Mouse (Mus musculus) spleen, adult 12 weeks (tissue): Measurements from ENCODE around the gene Npas3.

Experiments used
- DNase-seq: peaks from one replicate; pipeline ENCODE4 v3.0.0; 2022; ENCODE audit warnings: low spot score

Gene Npas3

DNA sequence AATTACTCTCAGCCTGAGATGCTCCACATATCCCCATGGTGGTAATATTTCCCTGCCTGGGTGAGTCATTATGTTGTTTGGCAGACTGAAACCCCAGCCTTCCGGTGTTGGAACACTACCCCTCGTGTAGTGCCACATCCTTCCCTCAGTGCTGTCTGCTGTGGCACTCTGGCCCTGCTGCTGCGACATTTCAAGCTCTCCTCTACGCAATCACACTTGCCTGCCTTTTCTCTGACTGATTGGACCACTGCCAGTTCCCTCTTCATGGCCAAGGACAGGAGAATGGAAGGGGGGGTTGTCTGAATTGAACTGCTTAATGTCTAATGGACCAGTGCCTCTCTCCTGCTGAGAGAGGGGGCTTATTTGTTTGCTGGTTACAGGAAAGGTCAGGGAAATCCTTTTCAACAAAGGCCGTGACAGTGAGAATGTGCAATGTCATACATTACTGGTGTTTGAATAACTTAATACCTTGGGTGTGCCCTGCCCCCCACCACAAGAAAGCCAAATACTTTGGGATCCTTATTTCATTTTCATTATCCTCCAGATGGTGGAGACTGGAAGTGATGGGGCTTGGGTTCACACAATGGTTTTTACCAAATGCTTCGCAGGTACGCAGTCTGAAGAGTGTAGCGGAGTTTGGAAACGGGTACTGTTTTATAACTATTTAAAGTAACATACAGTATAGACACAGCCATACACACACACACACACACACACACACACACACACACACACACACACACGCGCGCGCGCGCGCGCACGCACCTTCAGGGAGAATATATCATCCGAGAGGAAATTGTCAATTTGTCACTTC lies 339.4 kb downstream of the Npas3 start:
- no peak for DNase-seq

DNA sequence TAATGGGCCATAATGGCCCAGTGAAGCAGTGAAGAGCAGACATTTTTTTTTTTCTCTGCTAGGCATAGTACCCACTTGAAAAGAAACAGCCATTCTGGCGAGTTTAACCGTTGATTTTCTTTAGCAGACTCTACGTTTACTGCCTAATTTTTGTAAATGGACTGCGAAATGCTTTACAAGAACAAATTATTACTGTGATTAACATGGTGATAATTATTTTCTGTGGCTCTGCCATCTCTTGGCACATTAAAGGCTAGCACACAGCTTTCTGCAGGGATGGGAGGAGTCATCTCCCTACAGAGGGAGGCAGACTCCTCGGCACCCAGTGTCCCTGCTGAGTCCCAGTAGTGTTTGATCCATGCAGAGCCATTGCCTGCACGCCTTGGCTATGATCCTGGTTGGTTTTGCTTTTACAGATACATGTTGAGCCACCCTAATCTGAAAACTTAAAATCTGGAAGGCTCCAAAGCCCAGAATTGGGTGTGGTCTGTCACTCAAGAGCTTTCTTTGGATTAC lies 341.0 kb downstream of the Npas3 start:
- no peak for DNase-seq

DNA sequence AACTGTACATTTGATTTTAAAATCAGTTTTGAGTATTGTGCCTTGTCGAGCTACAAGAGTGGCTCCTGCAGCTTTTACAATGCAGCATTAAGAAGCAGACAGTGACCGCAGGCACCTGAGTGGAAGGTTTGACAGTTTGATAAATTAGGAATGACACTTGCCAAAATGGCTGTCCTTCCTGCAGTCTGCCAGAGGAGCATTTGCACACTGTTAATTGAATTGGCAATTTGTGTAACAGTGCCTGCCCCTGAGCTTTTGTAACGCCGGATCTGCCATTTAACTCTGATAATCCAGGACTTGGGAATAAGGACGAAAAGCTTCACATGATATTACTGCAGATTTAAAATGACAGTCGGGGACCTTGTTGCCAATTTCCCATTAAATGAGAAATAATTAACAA lies 357.2 kb downstream of the Npas3 start:
- DNase-seq = no peak

DNA sequence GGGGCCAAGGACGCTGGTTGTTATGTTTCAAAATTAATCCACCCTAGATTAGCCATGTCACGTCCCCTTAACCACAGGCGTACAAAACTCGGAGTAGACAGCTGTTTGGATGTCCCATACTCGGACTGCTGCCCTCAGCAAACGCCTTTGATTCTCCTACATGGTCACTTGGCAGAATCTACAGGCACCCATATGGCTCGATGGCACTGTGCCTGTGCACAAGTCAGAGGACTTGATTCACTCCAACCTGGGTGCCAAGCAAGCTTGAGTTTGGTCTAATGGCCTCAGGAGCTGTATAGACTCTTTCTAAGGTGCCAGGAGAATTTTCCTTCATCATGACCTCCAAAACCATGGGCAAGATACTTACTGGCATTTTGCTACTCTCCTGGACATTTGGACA lies 363.6 kb downstream of the Npas3 start:
- DNase-seq = no peak

DNA sequence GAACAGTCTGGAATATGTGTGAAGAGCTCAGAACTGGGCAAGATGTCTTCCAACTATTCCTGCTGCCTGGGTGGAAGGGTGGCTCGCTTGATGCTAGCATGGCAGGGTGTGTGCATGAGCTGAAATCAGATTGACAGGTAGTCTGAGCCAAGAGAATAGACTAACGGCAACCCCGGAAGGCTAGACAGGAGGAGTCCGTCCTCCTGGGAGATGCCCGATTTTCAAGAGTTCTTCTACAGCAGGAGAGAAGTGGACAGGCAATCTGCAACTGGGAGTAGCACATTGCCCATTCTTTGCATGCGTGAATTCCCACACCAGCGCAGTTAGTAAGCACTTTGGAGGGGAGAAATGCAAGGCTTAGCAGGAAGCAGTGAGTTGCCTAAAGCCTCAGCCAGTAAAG lies 372.8 kb downstream of the Npas3 start:
- no peak for DNase-seq

DNA sequence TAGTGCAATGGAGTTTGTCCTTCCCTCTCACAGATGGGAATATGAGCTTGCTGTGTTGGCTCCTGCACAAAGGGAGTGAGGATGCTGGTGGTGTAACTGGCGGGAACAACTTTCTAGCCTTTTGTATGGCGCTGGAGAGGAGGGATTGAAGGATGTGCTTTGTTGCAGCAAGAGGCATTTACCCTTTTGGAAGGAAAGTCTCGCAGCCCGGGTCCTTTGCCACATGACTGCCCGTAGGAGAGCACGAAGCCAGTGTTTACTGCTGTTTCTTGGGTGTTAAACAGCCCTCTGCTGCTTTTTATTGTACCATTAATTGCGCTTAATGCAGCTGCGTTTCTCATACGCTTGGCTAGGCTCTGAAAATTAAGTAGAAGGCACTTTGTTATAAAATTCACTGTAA lies 375.3 kb downstream of the Npas3 start:
- DNase-seq = no peak

DNA sequence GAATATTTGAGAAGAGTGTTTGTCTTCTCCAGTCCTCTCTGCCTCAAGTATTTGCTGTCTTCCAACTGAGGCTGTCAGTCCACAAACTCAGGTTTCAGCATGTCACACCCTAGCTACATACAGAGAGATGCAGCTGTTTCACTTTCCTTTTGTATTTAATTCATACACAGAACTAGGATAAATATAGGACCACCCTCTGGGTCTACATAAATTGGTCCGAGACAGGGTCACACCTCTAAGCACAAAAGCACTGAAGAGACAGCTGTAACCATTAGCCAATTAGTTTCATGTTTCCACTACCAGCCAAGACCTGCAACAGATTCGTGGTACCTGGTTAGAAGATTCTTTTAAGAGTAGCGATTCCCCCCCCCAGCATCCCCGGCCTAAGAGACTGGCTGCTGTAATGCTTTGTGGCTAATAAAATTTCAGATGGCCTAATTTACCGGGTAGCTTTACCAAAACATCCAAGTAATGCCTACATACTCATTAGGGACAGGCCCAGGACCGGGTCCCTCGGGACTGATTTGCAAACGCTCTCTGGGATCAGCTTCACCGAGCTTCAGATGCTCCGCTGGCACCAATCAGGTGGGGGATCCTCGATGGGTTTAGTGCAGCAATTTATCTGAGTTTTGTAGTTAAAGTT lies 376.0 kb downstream of the Npas3 start:
- DNase-seq = no peak

DNA sequence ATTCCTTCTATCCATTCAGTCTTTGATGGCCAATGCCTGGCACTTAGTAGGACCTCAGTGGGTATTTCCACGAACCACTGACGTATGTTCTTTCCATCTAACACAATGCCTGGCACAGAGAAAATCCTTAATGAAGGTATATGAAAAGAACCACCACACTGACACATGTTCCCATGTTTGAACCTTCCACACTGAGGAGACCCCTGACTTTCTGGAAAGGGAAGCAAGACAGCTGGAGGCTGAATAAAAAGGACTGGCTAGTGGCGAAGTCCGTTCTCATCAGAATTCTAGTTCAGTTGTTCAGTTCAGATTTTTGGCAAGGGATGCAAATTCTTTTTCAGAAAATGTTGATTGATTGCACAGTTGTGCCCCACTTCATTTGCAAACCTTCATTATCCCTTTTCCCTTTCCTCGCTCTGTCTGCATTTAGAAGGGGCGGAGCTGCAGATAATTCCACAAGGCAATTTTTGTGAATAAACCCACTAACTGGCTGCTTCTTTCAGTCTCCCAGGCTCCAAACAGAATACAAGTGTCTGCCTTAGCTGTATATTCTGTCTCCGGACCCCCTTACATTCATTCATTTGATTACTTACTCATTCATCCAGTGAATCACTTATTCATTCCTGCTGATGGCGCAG lies 381.1 kb downstream of the Npas3 start:
- DNase-seq = no peak

DNA sequence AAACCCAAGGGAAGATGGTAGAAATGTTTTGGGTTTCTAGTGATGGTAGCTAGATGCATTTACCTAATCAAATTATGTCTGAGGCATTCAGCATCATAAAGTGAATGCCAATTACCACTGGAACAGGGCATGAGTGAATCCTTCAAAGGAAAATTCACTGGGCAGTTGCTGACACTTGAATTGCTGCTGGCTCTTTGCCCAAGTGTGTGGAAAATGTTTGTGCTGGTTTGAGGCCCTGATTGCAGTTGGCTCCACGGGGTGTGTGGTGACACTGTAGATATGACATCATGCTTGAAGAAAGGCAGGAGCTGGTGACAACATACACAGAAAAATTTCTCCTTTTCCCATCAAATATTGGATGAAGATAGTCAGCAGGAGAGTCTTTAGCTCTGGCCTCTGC lies 382.1 kb downstream of the Npas3 start:
- DNase-seq = no peak

DNA sequence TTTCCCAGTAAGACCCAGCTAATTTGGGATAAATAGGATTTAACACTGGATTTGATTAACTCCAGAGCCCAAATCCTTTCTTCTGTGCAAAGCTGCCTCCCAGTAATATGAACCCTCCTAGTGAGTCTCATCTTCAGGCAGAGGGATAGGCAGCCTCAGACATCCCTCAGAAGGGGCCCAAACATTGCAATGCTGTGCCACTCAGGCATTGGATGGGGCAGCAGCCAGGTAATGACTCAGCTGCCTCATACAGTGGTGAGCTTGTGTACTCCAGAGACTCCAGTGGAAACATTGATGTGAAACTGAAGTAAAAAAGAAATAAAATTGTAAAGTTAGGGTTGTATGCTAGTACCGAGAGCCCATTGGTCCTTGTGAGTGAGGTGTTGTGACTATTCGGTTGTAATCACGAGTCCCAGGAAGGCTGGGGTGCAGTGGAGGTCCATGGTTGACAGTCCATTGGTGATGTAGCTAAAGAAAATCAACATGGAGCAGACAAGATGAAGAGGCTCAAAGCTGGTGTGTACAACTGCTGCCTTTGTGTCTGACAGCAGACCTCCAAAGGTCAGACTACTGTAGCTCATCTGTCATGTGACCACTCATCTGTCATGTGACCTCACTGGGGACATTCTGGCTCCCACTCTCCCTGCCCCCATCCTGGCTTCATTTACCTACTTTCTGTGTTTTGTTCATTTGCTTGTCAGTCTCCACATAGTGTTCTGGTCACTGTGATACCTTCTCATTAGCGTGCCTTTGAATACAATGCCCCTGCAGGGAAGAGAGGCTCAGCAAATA lies 383.0 kb downstream of the Npas3 start:
- DNase-seq = no peak

DNA sequence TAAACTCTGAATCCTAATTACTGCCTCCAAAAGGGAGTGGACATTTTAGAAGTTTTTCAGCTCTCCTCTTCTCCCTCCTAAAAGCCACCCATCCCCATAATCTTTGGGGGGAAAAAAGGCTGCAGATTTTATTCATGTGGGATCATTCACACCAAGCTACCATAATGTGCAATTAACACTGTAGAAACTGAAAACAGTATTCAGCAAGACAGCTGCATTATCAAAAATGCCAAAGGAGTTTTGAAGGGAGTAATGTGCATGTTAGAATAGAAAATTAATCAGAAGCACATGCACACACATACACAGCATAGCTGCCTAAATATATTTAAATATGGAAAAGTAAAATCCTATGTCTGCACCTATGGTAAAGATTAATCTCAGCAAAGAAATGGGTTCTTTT lies 390.1 kb downstream of the Npas3 start:
- DNase-seq = no peak

DNA sequence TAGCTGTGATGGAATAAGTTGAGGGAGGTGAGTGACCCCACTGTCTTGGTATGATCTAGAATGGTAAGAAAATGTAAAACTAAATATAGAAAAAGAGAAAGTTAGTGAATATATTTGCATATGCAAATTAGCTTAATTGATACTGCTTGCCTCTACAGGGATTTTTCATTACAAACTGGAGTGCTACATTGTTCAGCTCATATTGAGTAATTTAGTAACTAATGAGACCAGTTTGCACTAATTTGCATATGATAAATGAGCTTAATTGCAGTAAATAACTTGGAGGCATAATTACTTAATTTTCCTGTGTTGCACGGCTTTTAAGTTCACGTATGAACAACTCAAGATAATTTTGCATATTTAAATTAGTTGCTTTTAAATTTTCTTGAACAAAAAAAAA lies 398.8 kb downstream of the Npas3 start:
- no peak for DNase-seq

DNA sequence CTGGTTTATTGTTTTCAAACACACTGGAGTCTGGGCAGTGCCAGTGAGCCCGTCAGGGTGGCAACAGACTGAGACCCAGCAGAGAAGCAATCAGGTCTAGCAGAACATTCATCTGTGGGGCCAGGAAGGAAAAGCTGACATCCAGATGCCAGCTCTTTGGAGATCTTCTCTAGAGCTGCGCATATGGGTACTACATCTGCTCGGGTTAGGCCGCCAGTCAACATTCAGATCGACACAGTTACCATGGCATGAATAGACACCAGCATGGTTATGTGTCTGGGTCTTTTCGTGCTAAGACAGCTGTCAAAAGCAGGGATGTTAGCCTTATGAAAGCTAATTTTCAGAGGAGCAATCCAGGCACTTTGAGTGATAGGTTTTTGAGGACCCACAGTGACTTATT lies 407.8 kb downstream of the Npas3 start:
- DNase-seq = no peak

DNA sequence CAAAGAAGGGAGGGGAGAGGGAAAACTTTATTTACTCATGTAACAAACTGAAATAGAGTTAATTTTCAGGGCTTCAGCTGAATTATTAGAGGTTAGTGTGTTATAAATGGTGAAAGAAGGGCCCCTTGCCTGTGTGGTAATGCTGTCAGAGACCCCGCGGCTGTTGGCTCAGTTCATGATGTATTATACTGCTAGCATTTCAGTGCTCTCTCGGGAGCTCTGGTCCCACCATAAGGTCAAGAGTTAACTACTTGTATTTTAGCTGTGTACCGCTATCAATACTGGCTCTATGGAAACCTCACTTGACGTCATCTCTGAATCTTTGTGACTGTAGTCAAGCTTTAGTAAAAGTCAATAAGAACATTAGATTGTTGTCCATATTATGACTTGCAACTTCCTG lies 415.6 kb downstream of the Npas3 start:
- DNase-seq = no peak

DNA sequence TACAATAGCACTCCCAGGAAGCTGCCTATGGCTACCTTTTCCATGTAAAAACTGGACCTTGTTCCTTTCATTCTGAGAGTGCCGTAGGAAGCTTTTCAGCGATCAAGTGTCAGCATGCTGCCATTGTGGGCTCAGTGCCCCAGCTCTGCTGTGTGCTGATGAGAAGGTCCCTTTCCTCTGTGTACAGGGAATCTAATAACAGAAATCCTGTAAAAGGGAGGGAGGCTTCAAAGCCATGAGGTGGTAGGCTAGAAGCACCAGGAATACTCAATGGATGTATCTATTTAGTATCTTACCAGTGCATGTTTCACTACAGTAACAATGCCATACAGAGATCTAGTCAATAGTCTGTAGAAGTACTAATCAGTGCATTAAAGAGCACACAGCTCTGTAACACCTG lies 423.4 kb downstream of the Npas3 start:
- DNase-seq = no peak

DNA sequence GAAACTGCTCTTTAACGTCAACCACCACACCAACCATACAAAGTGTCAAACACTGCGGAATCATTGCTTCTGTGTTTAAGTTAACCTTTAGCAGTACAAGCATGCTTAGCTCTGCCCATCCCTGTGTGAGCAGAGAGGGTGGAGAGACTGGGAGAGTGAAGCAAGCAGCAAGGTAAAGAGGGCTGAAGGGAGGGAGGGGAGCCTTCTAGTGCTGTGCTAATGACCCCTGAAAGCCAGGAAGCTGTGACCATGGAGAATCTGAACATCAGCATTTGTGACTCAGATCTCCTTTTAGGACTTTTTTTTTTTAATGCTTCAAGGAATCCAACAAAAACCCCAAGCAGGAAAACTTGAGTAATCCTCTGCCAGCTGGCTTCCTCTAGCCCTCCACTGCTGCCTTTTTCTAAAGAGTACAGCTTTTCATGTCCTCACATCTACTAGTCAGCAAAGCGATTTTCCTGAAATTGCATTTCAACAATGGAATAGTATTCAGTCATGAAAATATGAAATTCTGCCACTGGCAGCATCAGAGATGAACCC lies 428.7 kb downstream of the Npas3 start:
- DNase-seq = no peak

DNA sequence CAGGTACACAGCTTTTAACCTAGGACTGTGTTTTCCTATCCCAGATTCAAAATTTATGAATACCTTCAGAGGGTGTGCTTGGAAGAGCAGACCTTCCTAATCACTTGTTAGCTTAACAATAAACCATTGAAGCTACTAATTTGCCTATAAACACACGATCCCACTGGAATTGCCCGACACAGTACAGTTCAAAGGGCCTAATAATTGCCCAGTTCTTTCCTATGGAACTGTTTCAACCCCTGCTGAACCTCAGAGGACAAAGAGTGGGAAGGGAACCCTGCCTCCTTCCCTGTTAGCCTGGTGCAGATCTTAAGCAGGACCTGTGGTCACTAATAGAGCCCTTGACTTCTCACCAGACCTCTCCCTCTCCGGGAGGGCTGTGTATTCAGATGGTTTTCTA lies 429.7 kb downstream of the Npas3 start:
- DNase-seq = no peak

DNA sequence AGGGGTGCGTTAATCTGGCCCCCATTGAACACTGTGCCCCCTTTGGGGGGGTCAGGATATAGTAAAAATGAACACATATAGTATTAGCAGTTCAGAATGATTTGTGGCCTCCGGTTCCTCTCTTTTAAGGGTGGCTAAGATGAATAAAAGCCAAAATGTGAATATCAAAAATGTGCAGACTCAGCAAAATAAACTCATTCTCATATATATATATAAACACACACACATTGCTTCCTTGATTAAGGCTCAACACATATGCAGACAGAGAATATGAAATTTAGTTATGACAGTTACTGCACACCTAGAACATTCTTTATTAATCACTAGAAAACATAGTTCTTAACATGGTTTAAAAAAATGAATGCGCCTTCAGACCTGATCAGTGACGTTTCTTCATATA lies 430.7 kb downstream of the Npas3 start:
- no peak for DNase-seq

DNA sequence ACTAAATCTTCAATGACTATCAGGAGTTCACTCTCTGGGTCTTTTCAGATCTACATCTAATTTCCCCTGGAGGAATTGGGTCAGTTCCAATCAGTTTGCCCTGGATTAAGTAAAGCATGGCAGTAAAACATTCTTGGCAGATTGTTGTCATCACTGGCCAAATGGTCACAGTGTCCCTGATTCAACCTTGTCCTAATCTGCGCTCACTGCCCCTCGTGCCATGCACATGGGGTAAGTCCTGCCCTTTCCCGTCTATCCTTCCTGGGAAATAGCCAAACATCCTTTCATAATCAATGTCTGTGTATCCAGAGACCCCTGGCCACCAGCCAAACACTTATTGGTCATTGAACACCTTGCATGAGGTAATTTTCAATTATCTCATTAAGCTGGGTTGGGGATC lies 432.0 kb downstream of the Npas3 start:
- no peak for DNase-seq

DNA sequence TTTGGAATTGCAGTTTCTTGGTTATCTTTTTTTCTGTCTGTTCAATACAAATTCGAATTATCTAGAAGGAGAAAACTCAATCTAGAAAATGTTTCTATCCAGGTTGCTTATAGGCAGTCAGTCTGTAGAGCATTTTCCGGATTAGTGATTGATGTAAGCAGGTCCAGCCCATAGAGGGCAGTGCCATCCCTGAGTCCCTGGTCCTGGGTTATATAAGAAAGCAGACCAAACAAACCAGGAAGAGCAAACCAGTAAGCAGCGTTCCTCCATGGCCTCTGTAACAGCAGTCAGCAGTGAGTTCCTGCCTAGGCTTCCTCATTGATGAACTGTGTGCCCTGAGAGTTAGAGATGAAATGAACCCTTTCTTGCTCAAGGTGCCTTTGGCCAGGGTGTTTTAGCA lies 433.6 kb downstream of the Npas3 start:
- DNase-seq = no peak

DNA sequence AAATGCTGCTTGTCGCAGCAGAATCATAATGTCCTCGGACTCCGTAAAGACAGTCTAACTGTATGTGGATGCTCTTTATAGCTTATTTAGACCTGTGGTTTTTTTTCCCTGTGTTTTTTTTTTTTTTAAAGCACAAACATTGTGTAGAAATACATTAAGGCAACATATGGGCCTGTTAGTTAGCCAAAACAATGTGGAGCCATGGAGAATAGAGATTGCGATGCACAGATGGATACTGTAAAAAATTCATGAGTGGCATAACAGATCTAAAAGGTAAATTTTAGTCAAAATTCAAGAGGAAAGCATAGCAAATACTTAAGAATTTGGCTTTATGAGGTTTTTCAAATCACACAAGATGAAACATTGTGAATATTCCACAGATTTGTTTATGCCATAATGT lies 444.0 kb downstream of the Npas3 start:
- DNase-seq = no peak

DNA sequence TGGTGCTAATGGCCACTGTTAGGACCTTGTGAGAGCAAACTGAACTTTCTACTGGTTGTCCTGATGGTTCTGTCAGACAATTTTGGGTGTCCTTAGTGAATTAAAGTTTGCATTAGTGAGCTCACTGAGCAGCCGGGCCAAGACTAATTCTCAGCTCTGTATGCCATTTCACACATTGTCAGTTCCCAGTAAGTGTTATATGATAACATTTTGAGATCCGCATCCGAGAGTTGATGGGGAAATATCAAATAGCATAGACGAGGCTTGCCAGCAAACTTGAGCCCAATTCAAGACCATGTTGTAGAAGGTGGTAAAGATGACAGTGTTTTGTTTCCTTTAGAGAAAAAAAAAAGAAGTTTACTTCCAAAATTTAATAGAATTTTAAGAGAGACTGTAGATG lies 445.9 kb downstream of the Npas3 start:
- no peak for DNase-seq
